Mouse (Mus musculus) bone marrow, adult 2 months (tissue): ENCODE measurements around the gene Tjap1. TPM values are rescaled to one million over a fixed set of nuclear protein-coding genes. Genes with fewer than 3 reads are reported as not detected.

ENCODE experiments used
- H3K27ac ChIP-seq: fragments of 200-500 bp; 2 replicates; pipeline ENCODE4 v1.5.1; 2012; ENCODE audit warnings: low read depth, mild to moderate bottlenecking, control low read depth, inconsistent platforms, low read length; ENCODE audit not compliant: control insufficient read depth, poor library complexity, insufficient read depth
- H3K4me1 ChIP-seq: fragments of 200-500 bp; 2 replicates; pipeline ENCODE4 v1.6.1; 2011; ENCODE audit warnings: low read length; ENCODE audit not compliant: control insufficient read depth, insufficient read depth
- H3K4me3 ChIP-seq: fragments of 200-500 bp; replicated peaks from 2 replicates; pipeline ENCODE3; 2011; ENCODE audit warnings: mild to moderate bottlenecking, low read depth, low read length, control low read depth; ENCODE audit not compliant: control insufficient read depth
- CTCF ChIP-seq: fragments of 200-500 bp; IDR thresholded peaks from 2 replicates; pipeline ENCODE4 v1.5.1; 2011; ENCODE audit warnings: low read length, control low read depth; ENCODE audit not compliant: control insufficient read depth, insufficient read depth
- POLR2A ChIP-seq: fragments of 200-500 bp; IDR thresholded peaks from 2 replicates; pipeline ENCODE4 v1.6.1; 2011; ENCODE audit warnings: low read depth, mild to moderate bottlenecking, control low read depth, low read length, borderline replicate concordance; ENCODE audit not compliant: control insufficient read depth
- WGBS: fragments of 180-500 bp; shearing (Covaris S2); methylation state at CpG from one replicate; pipeline ENCODE4 v1.1.7; 2018; 5-methylcytosine and 5-hydroxymethylcytosine counted together
- polyA plus RNA-seq: library from polyadenylated mRNA; stranded (reverse); fragments of >200 nt; gene quantifications from 2 replicates; pipeline ENCODE4 v1.2.4, GENCODE M21; 2011; ENCODE audit warnings: low replicate concordance; ENCODE audit not compliant: missing spikeins, insufficient read depth, insufficient read length

Gene Tjap1
- polyA plus RNA-seq, 1 experiment: 28.9 TPM

DNA sequence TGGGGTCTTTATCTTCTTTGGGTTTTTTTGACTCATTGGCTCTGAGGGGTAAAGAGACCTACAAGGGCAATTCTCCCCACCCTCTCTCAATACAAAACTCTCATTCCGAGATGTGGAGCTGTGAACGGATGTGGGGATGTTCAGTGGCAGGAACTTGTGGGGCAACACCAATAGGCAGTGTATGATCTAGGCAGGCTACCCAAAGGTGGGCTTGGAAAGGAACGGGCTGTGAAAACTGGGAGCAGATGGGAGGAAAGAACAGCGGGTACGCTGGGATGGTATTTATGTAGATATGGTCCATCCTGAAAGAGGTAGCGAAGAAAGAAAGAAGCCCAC lies 14.2 kb upstream of the Tjap1 start:
- no peak for TF ChIP-seq POLR2A
- TF ChIP-seq CTCF: no peak
- Histone ChIP-seq H3K4me3 (no peak overlapping the region), H3K4me1 (peaks cover 4% of the 10 kb centered on the region), H3K27ac (no peak overlapping the region)
- 12% methylated on average over 6 of the region's 6 CpGs for WGBS

DNA sequence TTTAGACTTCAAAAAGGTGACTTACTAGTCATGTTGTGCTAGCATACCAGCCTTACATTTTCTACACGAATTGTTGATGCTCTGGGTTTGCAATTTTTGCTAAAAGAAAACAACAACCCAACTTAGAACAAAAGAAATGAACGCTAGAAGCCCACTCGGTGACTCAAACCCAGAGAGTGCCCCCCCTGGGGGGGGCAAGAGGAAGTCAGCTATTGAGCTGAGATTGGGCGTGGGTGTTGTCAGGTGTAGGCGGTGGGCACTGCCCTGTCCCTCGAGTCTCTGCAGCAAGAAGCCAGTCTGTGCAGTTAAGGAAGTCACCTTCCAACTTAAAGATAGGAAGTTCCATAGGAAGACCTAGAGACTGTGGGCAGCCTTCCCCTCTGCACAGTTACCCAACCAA lies 13.8 kb upstream of the Tjap1 start:
- H3K27ac ChIP-seq: no peak overlapping the region
- no peak for TF ChIP-seq CTCF
- no peak for TF ChIP-seq POLR2A
- 6% methylated on average over 6 of the region's 6 CpGs for WGBS
- peaks cover 4% of the 10 kb centered on the region for H3K4me1 ChIP-seq
- no peak overlapping the region for H3K4me3 ChIP-seq

DNA sequence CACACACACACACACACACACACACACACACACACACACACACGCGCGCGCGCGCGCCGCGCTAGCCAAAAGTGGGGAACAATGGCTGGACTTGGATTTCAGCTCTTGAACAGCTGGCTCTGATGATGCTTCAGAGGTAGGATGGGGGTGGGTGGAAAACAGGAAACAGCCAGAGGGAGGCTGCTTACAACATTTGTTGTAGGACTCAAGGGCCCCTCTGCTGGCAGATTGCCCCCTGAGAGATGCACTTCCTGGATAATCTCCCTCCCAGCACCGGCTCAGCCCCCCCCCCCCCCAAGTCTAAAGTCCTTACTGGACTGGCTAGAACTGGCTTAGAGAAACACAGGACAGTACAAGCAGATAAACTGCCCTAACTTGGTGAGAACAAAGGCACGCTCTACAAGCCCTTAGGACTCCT lies 4.9 kb upstream of the Tjap1 start:
- no peak overlapping the region for H3K4me3 ChIP-seq
- H3K4me1 ChIP-seq: no peaks in the 10 kb centered on the region
- 56% methylated on average over 11 of the region's 11 CpGs for WGBS
- no peak overlapping the region for H3K27ac ChIP-seq
- no peak for TF ChIP-seq CTCF
- no peak for TF ChIP-seq POLR2A

DNA sequence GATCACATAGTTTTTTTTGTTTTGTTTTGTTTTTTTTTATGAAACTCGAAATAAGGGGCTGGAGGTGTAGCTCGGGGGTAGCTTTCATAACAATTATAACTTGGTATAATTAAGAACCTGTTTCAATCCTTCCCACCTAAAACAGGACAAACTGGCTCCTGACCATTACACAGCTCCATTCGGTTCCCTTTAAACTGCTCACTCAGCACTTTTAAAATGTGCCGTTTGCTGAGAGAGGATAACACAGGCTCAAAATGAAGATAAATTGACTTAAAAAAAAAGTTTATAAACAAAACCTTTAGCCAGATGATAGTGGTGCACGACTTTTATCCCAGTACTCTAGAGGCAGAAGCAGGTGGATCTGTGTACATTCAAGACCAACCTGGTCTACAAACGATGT lies 2.6 kb upstream of the Tjap1 start:
- Histone ChIP-seq H3K4me3 (no peak overlapping the region), H3K27ac (no peak overlapping the region), H3K4me1 (peaks cover 1% of the 10 kb centered on the region; the same call in 1 of the 2 replicates)
- TF ChIP-seq POLR2A (no peak), CTCF (no peak)
- 62% methylated on average over 6 of the region's 6 CpGs for whole genome bisulfite sequencing

DNA sequence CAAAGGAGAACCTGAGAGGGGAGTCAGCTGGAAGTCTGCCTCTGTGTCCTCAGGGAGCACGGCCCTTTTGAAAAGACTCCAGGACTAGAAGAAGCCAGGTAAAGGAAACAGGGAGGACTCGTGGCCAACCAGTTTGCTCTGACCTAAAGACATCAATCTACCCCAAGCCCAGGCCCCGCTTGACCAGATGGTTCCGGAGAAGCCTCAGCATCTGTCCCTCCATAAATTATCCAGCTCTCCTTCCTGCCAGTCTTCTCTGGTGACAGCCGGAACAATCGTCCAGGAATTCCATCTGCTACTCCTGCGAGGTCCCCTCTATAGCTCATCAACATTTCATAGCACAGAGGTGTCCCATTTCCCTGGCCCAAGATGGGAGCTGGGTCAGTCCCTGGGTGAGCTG lies 1.8 kb upstream of the Tjap1 start:
- peaks cover 1% of the 10 kb centered on the region; the same call in 1 of the 2 replicates for H3K4me1 ChIP-seq
- H3K27ac ChIP-seq: no peak overlapping the region
- no peak for TF ChIP-seq CTCF
- TF ChIP-seq POLR2A: no peak
- WGBS: 66% methylated on average over 7 of the region's 7 CpGs
- no peak overlapping the region for H3K4me3 ChIP-seq

DNA sequence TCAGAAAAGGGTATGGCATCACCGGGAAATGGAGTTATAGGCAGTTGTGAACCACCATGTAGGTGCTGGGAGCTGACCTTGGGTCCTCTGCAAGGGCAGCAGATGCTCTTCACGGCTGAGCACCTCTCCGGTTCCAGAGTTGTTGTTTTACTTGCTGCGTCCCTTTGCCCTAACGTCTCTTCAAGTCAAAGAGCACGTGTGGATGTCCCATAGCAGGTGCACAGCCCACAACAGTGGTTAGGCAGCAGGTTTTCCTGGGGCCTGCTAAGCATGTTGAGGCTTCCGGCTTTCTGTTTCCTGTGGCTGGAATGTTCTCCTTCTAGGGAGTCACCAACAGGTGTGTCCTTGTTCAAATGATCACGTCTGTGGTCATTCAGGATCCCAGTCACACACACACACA lies 1.1 kb upstream of the Tjap1 start:
- H3K4me1 ChIP-seq: peaks cover 1% of the 10 kb centered on the region; the same call in 1 of the 2 replicates
- WGBS: 78% methylated on average over 8 of the region's 8 CpGs
- no peak overlapping the region for H3K27ac ChIP-seq
- no peak for TF ChIP-seq CTCF
- TF ChIP-seq POLR2A: no peak
- no peak overlapping the region for H3K4me3 ChIP-seq

DNA sequence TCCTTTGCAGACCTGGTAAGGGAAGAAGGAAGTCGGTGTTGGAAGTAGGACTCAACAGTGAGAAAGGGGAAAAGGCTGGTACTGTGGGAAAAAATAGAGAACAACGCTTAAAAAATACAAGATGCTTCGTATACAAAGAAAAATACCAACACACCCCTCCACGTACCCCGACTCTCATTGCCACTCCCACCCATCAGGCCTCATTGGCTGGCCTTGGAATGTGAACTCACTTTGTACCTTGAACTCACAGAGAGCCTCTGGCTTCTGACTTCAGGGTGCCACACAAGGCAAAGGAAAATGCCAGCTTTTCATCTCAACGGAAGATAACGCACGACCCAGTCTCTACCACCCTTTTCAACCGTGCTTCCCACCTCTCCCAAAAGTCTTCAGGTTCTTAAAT lies 314 bp upstream of the Tjap1 start:
- Histone ChIP-seq H3K27ac (no peak overlapping the region), H3K4me3 (no peak overlapping the region), H3K4me1 (peaks cover 1% of the 10 kb centered on the region; the same call in 1 of the 2 replicates)
- 26% methylated on average over 9 of the region's 9 CpGs for WGBS
- TF ChIP-seq POLR2A (no peak), CTCF (no peak)

DNA sequence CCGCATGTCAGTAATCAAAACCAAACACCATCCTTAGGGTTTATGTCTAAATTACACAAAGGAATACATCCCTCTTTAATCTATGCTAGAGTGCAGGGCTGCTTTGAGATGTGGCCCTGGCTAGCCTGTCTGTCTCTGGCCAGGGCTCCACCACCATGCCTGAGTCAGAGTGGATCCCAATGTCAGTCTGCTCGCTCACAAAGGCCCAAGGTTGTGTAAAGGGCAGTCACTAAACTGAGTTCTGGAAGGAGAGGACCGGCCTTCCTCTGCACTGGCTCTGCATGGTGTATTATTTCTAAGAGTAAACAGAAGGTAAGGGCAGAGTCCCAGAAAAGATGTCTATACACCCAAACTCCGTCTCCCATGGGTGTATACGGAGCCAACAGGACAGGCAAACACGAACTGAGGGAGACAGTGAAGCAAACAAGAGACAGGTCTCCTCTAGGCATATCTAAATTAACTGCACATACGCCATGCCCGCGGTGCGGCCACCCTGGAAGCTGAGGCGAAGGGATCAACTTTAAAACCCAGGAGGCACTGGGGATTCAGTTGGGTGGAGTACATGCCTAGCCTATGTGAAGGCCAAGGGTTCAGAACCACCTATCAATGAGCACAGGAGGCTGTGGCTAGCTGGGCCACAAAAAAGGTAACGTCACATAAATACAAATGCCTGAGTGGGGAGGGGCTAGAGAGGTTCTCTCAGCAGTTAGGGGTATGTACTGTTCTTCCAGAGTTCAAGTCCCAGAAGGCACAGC lies 4.6 kb downstream of the Tjap1 start:
- WGBS: 90% methylated on average over 12 of the region's 12 CpGs
- no peak overlapping the region for H3K4me3 ChIP-seq
- H3K27ac ChIP-seq: no peak overlapping the region
- peaks cover 1% of the 10 kb centered on the region; the same call in 1 of the 2 replicates for H3K4me1 ChIP-seq
- TF ChIP-seq CTCF: no peak
- TF ChIP-seq POLR2A: no peak

DNA sequence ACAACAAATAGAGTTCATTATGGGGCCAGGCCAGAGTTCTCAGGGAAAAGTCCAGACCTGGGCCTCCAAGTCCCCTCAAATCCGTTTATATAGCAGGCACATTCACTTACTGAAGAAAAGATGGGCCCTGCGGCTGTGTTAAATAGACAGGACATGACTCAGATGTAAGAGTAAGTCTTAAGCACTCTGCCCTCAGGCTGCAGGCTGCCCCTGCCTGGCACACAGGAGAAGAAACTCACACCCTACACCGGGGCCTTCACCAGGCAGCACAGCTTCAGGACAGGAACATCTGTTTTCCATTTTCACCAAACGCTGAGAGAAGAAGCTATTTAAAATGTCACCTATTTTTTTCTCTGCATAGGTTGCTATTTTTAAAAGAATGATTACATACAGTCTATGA lies 5.2 kb downstream of the Tjap1 start:
- H3K4me1 ChIP-seq: peaks cover 1% of the 10 kb centered on the region; the same call in 1 of the 2 replicates
- no peak overlapping the region for H3K27ac ChIP-seq
- no peak overlapping the region for H3K4me3 ChIP-seq
- TF ChIP-seq CTCF: no peak
- no peak for TF ChIP-seq POLR2A
- 87% methylated on average over 4 of the region's 4 CpGs for WGBS
